Mouse (Mus musculus): ENCODE measurements around the gene Rfx2.

The Rfx2 gene

DNA sequence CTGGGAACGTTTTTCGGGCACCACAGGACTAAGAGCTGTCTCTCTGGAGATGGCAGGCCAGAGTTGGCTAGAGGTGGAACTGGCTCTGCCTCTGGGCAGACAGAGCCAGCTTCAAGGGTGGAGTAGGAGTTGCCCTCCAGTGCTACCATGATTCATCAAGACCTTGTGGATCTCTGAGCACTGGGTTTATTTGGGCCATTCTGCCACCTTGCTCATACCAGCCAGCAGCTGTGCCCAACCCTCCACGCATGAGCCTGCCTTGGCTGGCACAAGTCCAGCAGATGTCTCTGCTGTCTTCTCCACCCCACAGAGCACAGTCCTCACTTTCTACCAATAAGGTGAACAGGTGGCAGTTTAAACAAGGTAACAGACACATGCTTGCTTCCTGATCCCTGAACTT is 41.9 kb downstream of the Rfx2 start:
- DNase-seq (ENCODE audit: low read depth, low spot score) = no peak

- DNase-seq (ENCODE audit: low read depth, low spot score) = no peak
These were observed 50.4 kb downstream of the Rfx2 start for GRCm38 (mm10) chr17:56780291-56780978.

DNA sequence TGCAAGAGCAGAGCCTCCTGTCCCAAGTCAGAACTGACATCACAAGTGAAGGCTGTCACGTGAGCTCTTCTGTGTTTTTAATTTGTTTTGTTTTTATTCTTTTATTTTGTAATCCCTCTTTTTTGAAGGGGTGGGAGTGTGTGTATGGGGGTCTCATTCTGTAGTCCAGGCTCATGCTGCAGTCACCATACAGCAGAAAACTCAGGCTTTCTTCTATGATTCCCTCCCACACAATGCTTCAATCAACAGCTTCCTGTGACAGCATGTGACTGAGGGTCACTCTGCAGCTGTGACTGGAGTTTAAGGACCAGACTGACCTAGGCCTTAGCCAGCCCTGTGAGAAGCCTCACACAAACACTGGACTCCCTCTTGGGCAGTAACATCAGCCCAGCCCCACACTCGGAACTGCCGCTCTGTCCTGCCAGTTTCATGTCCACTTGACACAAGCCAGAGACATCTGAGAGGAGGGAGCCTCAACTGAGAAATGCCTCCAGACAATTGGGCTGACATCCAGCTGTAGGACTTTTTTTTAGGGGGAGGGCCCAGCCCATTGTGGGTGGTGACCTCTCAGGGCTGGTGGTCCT is 51.9 kb downstream of the Rfx2 start:
- DNase-seq (ENCODE audit: low read depth, low spot score) = no peak

DNA sequence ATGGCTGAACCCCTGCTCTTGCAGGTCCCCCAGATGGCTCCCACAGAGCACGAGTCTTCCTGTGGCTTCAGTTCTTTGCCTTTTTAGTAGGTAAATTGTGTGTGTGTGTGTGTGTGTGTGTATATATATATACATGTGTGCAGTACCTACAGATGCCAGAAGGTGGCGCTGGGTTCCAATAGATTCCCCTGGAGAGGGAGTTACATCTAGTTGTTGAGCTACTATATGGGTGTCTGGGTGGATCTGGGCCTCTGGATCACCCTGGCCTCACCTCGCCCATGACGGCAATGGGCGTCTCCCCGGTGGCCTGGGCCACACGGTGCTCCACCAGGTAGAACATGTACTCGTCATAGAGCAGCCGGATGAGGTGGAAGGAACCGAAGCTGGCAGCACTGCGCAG is 53.2 kb downstream of the Rfx2 start:
- no peak for DNase-seq (ENCODE audit: low read depth, low spot score)

DNA sequence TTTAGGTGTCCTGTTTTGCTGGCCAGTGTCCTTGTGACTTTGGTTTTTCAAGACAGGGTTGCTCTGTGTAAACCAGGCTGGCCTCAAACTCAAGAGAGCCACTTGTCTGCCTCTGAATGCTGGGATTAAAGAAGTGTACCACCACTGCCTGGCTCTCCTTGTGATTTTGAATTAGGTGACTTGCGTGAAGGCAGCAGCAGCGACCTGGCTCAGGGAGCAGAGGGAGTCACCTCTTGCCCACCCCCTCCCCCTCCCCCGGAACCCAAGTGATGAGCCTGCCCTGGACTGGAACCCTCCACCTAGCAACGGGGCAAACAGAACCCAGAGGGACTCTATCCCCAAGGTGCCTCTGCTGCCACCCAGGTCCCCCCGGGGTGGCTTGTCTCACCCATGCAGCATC is 60.9 kb downstream of the Rfx2 start, which contains the start of gene Prr22:
Gene Prr22, plus strand, starts transcription at position 301 of the 400 bp plus-strand sequence.
- DNase-seq (ENCODE audit: low read depth, low spot score) = no peak

GRCm38 (mm10) chr17:56768941-56769340 is 61.9 kb downstream of the Rfx2 start:
- DNase-seq (ENCODE audit: low read depth, low spot score) = no peak

- no peak for DNase-seq (ENCODE audit: low read depth, low spot score)
These were observed 63.2 kb downstream of the Rfx2 start for GRCm38 (mm10) chr17:56767531-56768135.

- DNase-seq (ENCODE audit: low read depth, low spot score) = no peak
These were observed 64.0 kb downstream of the Rfx2 start for GRCm38 (mm10) chr17:56766631-56767405.

DNA sequence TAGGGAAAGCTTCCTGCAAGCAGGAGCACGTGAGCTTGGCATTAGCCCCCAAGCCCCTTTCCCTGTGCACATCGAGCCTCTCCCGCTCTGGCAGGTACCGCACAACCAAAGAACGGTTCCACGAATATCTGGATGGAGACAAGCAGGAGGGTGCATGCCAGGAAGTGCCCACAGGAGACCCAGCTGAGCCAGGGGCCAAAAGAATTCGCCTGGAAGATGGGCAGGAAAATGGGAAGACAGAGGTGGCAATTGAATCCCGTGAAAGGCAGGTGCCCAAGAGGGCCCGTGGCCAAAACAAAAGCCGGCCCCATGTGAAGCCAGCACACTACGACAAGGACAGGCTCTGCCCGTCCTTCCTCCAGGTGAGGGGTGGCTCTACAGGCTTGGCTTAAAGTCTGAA is 65.4 kb downstream of the Rfx2 start:
- no peak for DNase-seq (ENCODE audit: low read depth, low spot score)

DNA sequence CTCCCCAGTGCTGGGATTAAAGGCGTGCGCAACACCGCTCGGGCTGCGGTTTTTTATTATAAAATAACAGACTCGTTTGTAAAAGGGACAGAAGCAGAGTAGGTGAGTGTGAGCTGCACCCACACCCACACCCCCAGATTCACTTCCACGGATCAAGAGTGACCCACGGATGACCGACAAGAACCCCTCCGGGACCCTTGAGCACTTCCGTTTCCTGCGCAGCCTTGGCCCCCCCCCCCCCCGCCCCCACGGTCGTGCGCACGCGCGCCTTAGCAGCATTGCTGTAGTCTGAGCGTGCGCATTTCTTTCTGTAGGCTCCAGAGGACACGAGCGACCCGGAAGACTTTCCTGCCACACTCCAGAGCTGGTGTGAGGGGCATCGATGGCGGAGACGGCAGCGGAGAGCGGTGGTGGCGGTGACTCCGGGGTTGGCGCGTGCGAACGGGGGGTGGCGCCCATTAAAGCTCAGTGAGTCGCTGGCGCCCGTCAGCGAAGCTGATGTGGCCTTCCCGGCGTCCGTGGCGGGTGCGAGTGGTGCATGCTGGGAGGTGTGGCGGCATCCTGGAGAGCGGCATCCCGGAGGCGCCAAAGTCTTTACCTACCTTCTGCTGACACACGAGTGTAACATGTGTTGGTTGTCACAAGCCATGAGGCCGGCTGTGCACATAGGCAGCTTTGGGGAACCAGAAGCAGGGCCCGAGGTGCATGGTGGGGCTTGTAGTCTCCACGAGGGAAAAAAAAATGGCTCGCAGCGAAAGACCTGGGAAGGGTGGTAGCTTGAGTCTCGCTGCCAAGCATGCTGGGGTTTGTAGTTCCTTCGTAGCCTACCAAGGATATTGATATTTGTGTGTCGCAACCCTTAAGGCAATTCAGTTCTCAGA is 66.1 kb downstream of the Rfx2 start, which contains the start of gene Dus3l:
Gene Dus3l, plus strand, starts transcription at position 284 of the 881 bp plus-strand sequence.
- peak; percentile 94 for DNase-seq (ENCODE audit: low read depth, low spot score)

DNA sequence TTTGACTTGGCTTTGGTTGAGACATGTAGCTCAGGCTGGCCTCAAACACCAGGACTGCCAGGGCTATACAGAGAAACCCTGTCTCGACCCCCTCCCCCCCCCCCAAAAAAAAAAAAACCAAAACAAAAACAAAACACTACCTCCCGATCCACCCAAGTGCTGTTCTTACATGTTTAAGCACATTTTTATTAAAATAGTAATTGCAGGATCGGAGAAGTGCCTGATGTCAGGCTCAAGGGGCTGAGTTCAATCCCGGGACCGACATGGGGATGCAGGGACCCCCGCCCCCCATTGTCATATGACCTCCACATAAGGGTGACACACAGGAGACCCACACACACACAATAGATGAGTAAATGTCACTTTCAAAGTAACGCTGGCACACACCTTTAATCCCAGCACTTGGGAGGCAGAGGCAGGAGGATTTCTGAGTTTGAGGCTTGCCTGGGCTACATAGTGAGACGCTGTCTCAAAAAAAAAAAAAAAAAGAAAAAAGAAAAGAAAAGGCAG is 67.0 kb downstream of the Rfx2 start:
- no peak for DNase-seq (ENCODE audit: low read depth, low spot score)

DNA sequence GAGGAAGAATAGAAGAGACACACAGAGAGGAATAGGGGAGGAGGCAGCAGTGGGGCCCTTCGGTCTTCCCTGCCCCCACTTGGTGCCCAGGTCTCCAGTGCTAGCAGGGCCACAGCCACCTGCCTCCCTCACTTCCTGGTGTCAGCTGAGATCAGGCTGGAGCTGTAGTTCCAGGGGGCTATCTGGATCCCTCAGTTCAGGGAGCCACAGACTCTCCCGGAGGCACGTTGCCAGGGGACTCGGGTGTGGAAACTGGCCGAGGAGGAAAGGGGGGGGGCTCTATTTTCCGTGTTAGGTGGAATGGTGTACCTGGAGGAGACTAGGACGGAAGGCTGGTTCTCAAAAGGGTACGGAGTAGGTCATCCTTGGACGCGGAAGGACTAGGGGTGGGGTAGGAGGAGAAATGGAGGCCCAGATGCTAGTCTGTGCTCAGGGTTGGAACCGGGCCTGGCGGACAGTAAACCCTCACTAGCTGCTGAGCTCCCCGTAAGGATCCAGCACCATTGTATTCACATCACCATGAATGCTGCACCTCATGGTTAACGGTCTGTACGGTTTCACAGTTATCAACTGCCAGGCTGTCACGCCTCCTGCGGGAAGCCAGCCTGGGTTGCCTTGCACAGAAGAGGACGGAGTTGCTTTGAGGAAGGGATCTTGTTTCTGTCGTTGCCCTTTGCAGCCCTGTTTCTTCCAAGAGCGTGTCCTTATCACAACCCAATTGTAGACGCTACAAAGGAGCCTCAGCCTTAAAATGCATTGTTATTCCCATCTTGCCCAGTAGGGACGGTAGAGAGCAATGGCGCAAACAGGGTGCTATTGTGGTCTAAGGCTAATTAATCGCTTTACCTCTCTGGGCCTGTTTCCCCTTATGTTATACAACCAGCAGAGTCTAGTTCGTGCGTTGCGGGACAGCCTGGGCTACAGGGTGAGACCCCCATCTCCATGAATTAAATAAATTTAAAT is 67.8 kb downstream of the Rfx2 start:
- DNase-seq (ENCODE audit: low read depth, low spot score) = no peak

- peak; percentile 71 for DNase-seq (ENCODE audit: low read depth, low spot score)
These were observed 68.8 kb downstream of the Rfx2 start for GRCm38 (mm10) chr17:56761991-56762410.

DNA sequence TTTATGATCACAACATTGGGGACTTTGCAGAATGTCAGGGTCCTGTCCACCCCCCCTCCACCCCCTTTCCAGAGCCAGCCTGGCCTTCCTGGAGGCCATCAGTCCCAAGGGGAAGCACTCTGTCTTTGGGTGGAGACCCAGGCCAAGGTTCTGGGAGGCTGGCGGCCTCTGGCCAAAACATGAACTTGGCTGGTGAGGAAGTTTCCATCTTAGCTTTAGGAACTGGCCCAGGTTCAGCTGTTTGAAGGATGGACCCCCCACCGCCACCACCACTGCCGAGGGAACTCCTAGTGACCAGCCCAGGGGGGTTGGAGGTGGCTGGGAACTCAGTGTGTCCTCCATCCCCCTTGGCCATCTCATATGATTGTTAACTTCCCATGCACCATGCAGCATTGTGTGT is 69.7 kb downstream of the Rfx2 start:
- DNase-seq (ENCODE audit: low read depth, low spot score) = no peak

- no peak for DNase-seq (ENCODE audit: low read depth, low spot score)
These were observed 71.6 kb downstream of the Rfx2 start for GRCm38 (mm10) chr17:56759261-56759660.

- DNase-seq (ENCODE audit: low read depth, low spot score) = no peak
These were observed 72.7 kb downstream of the Rfx2 start for GRCm38 (mm10) chr17:56758132-56758531.

DNA sequence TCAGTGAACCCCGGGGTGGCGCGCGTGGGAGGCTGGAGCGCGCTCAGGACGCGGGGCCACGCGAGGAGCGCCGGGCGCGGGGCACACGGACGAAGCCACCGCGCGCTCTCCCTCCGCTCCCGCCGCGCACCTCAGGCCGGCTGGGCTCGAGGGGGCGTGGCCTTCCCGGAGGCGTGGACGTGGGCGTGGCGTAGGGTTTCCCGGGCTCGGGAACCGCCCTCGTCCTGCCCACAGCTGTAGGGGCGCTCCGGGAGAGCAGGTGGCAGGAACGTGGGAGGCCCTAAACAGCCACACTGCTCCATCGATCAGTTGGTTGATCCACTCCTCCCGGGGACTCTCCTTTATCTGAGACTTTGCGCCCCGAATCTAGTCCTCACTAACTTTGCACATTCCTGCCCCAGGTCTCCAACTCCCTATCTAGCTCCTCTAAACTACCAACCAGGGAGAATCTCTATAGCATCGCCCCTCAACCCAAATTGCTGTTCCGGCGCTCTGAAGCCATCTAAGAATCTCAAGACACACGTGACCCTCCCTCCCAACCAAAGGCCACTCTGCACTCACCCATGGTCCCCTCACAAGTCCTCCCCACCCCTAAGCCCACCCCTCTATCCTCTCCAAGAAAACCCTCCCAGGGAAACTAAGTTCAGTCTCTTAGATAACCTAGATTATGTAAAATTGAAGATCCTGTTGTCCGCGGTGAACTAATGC is 73.2 kb downstream of the Rfx2 start, which contains the start of gene Nrtn:
Gene Nrtn, minus strand, starts transcription at position 115 of the 708 bp plus-strand sequence.
- DNase-seq (ENCODE audit: low read depth, low spot score) = no peak

GRCm38 (mm10) chr17:56756703-56757399 is 74.0 kb downstream of the Rfx2 start:
- DNase-seq (ENCODE audit: low read depth, low spot score) = no peak
